Mouse (Mus musculus): ENCODE data around the gene Olfr1293-ps.

The Olfr1293-ps gene

DNA sequence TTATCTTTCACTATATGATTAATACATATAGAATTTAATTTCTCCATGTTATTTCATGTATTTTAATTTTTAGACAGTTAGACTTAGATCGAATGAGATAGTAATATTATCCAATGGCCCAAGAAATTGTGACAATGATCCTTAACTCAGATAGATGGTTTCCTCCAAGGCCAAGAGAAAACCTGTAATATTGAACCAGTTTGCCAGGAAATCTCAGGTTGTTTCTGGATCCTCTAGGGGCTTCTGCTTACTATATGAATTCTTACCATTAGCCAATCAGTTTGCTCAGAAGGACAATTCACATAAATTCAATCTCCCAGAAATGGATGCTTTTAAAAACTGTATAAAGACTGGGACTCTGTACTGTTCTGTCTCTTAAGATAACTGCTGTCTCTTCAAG is at the start of gene Olfr1293-ps:
Olfr1293-ps (plus strand) TSS at position 301 of the 400 bp plus-strand sequence.
- no peak for DNase-seq

DNA sequence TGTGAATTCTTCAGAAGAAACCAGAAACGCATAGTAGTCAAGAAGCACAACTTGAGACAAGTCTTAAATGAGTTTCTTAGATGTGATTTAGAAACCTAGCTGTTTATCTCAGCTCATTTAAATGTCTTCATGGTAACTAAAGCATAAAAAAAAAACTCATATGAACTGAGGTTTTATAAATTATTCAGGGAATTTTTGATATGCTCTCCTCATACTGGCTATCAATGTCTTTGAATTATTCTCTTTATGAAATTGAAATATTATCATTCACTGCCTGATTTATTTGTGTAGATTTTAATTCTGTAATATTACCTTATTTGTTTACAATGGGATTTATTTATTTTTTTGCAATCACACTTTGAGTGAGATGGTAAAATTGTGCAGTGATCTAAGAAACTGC is 44.5 kb upstream of the Olfr1293-ps start, which contains the start of gene Olfr1289:
Olfr1289 (plus strand) TSS at position 301 of the 400 bp plus-strand sequence.
- no peak for DNase-seq

DNA sequence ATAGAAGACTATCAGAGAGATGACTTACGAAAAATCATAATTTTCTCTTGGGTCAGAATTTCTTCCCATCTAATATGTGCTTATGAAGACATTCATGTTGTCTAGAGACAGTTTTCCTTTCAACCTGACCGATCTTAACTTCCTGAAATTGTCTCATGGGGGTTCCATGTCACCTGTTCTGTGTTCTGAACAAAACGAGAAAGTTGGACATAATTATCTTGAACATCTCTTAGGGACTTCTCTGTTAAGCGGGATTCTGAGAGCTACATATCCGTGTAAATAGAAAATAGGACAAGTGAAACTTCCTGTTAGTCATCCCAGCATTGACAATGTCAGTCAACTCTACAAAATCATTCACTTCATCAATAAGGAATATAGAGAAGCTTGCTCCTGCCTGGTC is 31.3 kb upstream of the Olfr1293-ps start, which contains the start of gene Olfr1290:
Olfr1290 (minus strand) TSS at position 101 of the 400 bp plus-strand sequence.
- DNase-seq, result no peak

DNA sequence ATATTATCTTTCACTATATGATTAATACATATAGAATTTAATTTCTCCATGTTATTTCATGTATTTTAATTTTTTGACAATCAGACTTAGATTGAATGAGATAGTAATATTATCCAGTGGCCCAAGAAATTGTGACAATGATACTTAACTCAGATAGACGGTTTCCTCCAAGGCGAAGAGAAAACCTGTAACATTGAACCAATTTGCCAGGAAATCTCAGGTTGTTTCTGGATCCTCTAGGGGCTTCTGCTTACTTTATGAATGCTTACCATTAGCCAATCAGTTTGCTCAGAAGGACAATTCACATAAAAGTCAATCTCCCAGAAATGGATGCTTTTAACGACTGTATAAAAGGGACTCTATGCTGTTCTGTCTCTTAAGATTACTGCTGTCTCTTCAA is 28.1 kb upstream of the Olfr1293-ps start, which contains the start of gene Olfr1291-ps1:
Olfr1291-ps1 (plus strand) TSS at position 301 of the 400 bp plus-strand sequence.
- DNase-seq, result no peak

DNA sequence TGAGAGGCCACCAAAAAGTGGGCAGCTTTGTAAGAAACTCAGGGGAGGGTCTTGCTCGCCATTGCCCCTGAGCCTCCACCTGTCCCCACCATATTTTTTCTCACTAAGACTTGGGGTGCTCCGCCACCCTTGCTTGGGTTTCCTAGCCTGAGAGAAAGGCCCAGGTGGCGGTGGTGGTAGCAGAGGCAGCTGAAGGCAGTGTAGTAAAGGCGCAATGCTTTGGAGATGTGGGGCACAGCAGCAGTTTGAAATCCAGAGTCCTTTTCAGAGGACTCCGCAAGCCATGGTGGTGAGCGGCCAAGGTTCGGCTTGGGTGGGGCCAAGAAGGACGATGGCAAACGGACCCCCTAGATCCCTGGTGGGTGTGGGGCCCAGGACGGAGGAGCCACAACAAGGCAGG is 7.6 kb upstream of the Olfr1293-ps start:
- DNase-seq, result no peak

DNA sequence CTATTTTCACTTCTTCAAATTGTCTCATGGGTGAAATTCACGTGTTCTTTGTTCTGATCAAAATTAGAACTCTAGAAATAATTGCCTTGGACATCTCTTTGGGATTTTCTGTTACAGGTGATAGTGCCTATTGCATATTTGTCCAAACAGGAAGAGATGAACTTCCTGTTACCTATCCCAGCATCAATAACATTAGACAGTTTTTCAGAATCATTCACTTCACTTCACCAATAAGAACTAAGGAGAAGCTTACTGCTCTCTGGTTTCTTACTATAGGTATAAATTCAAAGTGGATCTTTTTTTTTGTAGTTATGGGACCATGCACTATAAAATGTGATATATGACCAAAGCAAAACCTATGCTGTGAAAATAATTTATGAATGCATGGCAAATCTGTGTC is 15.2 kb downstream of the Olfr1293-ps start, which contains the start of gene Olfr1294:
Olfr1294 (minus strand) TSS at position 101 of the 400 bp plus-strand sequence.
- no peak for DNase-seq

DNA sequence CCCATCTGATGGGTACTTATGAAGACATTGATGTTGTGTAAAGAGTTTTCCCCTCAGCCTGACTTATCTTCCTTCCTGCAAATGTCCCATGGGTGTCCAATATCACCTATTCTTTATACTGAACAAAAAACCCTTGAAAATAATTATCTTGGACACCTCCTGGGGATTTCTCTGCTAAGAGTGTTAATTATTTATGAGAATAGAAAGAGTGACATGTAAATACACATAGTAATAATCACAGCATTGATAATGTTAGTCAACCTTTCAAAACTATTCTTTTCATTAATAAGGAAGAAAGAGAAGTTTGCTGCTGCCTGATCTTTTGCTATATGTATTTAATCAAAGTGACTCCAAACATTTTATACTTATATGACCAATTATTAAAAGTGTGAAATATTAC is 44.6 kb downstream of the Olfr1293-ps start, which contains the start of gene Olfr1295:
Olfr1295 (minus strand) TSS at position 101 of the 400 bp plus-strand sequence.
- DNase-seq, result no peak

All from lung, postnatal 36 days (tissue).